Mouse (Mus musculus) neural tube, embryonic 12.5 days (tissue): Measurements from ENCODE around the gene Cox15. TPM values are rescaled to one million over a fixed set of nuclear protein-coding genes. Genes with fewer than 3 reads are reported as not detected.

Source experiments
- ATAC-seq: fragments of 200-750 bp; cut with Nextera tagmentation; 2 replicates; pipeline ENCODE4 v1.8.0; 2017; ENCODE audit warnings: low read depth, mild to moderate bottlenecking, moderate TSS enrichment, moderate library complexity; ENCODE audit not compliant: low FRiP score
- H3K27ac ChIP-seq: fragments of 300-500 bp; sonication (generic); 2 replicates; pipeline ENCODE4 v1.5.1; 2016
- H3K27me3 ChIP-seq: fragments of 300-500 bp; sonication (generic); replicated peaks from 2 replicates; pipeline ENCODE4 v1.6.1; 2016; ENCODE audit warnings: mild to moderate bottlenecking
- H3K36me3 ChIP-seq: fragments of 300-500 bp; sonication (generic); 2 replicates; pipeline ENCODE4 v1.6.1; 2016; ENCODE audit warnings: mild to moderate bottlenecking
- H3K4me1 ChIP-seq: fragments of 300-500 bp; sonication (generic); 2 replicates; pipeline ENCODE4 v1.6.1; 2016
- H3K4me2 ChIP-seq: fragments of 300-500 bp; sonication (generic); replicated peaks from 2 replicates; pipeline ENCODE4 v1.6.1; 2016; ENCODE audit warnings: mild to moderate bottlenecking
- H3K4me3 ChIP-seq: fragments of 300-500 bp; sonication (generic); 2 replicates; pipeline ENCODE4 v1.5.1; 2016
- H3K9ac ChIP-seq: fragments of 300-500 bp; sonication (generic); 2 replicates; pipeline ENCODE4 v1.6.1; 2016; ENCODE audit warnings: mild to moderate bottlenecking
- H3K9me3 ChIP-seq: fragments of 300-500 bp; sonication (generic); 2 replicates; pipeline ENCODE4 v1.6.1; 2016; ENCODE audit warnings: mild to moderate bottlenecking
- WGBS: fragments of 180-500 bp; shearing (Covaris S2); methylation state at CpG from one replicate; pipeline ENCODE4 v1.1.7; 2016; 5-methylcytosine and 5-hydroxymethylcytosine counted together
- polyA plus RNA-seq: library from polyadenylated mRNA; unstranded; fragments of >200 nt; fragmentation: Nextera tagmentation; extraction: Ambion mirVana; gene quantifications from 2 replicates; pipeline ENCODE4 v1.2.1, GENCODE M21; 2016

Cox15 gene
- 13.0 and 14.0 TPM in 2 replicates for polyA plus RNA-seq

DNA sequence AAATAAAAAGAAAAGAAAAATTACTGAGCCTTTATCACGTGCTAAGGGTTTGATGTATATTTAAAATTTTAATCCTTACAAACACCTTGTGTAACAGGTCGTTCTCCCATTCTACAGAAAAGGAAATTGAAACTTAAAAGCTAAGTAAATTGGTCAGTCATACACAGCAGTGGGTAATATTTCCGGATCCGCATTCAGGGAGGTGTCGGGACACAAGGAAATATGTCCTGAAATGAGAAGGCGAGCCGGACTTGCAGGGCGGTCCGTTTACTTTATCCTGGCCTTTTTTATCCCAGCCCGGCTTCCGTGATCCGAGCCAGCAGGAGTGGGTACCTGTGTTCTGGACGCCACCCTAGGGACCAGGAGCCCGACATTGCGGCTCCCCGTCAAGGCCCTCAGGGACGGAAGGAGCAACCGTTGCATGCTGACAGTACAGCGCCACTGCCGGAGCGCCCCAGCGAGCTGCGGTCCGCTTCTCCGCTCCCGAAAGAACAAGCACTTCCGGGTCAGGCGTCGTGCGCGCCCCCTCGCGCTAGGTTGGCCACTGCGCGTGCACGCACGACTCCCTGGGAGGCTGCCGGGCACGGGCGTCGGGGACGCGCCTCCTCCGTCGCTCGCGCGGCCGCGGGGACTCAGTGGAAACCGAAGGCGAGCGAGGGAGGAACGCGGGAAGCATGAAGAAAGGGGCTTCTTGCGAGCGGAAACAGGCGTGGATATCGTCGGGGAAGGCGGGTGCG is at the start of gene Cox15, which contains the start of gene Cutc:
Gene Cox15, minus strand, starts transcription at position 512 of the 737 bp plus-strand sequence.
Gene Cutc, plus strand, starts transcription at position 508 of the 737 bp plus-strand sequence.
- Histone ChIP-seq H3K36me3 (peaks cover 23% of the 10 kb centered on the region), H3K9ac (peak within 1 kb of the TSS; percentile 68), H3K4me2 (peak within 1 kb of the TSS; percentile 64), H3K9me3 (no peaks in the 10 kb centered on the region), H3K27me3 (no peaks in the 10 kb centered on the region), H3K4me3 (peak within 1 kb of the TSS; percentile 63), H3K27ac (peak within 1 kb of the TSS; percentile 75), H3K4me1 (no peaks in the 10 kb centered on the region)
- ATAC-seq: peak; percentile 95
- 1% methylated on average over 61 of the region's 62 CpGs for WGBS

DNA sequence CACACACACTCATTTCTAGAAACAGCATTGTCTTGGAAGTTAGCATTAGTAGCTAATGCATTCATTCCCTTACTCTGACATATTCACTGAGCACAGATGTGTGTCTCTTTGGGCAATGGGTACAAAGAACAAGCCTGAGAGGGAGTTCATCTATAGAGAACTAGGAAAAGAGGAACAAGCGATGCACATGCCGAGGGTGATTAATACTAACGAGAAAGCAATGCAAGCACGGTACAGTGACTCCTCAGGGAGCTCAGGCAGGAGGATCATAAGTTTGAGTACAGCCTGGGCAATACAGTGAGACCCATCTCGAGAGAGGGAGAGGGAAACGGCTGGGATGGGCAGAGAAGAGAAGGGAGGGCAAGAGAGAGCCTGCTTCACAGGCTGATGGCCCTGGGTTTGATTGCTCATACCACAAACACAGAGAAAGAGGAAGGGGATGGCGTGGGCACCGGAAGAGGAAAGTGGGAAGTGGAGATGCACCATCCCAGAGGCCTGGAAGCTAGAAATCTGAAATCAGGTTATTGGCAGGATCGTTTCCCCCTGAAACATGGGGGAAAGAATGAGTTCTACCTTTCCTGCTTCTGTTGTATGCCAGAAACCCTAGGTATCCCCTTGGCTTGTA is 48.7 kb upstream of the Cox15 start:
- Histone ChIP-seq H3K27ac (no peak overlapping the region), H3K9me3 (no peaks in the 10 kb centered on the region), H3K36me3 (no peaks in the 10 kb centered on the region), H3K27me3 (no peaks in the 10 kb centered on the region), H3K4me1 (no peaks in the 10 kb centered on the region), H3K4me3 (no peak overlapping the region), H3K4me2 (no peak overlapping the region), H3K9ac (no peak overlapping the region)
- no peak for ATAC-seq
- 82% methylated on average over 9 of the region's 9 CpGs for WGBS

DNA sequence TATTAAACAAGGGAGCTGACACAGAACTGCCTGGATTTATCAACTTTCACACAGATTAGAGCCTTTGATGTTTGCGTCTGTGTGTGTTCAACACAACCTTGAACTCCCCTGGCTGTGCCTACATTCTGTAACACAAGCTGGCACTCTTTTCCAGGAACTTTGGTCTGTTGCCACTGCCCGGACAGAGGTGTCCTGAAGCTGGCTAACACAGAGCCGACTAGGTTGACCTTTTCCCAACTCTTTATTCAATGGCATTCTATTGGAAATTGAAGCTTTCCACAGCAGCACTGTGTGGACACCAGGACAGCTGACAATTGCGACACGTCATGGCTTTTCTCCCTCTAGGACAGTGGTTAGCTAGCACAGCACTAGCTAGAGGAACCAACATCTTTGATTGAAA is 44.4 kb upstream of the Cox15 start:
- Histone ChIP-seq H3K4me3 (no peak overlapping the region), H3K4me1 (no peaks in the 10 kb centered on the region), H3K27me3 (no peaks in the 10 kb centered on the region), H3K27ac (no peak overlapping the region), H3K9ac (no peak overlapping the region), H3K9me3 (no peaks in the 10 kb centered on the region), H3K4me2 (no peak overlapping the region), H3K36me3 (no peaks in the 10 kb centered on the region)
- no peak for ATAC-seq
- WGBS: 82% methylated on average over 5 of the region's 5 CpGs

DNA sequence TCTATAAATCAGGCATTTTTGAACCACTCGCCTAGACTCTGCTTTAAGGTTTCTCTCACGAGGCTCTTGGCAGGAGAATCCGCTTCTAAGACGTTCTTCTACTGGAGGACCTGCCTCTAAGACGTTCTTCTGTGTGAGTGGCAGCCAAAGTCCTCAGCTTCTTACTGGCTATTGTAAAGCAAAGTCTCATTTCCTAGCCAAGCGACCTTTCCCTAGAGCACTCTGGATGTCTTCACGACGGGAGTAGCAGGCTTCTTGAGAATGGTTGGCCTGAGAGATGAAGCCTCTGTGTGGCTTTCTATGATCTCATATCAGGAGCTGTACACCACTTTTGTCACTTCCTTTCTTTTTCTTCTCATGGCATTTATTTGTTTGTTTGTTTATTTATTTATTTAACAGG is 42.7 kb upstream of the Cox15 start:
- no peaks in the 10 kb centered on the region for H3K4me1 ChIP-seq
- H3K36me3 ChIP-seq: no peaks in the 10 kb centered on the region
- ATAC-seq: no peak
- no peak overlapping the region for H3K9ac ChIP-seq
- no peak overlapping the region for H3K4me3 ChIP-seq
- H3K4me2 ChIP-seq: no peak overlapping the region
- no peak overlapping the region for H3K27ac ChIP-seq
- H3K9me3 ChIP-seq: no peaks in the 10 kb centered on the region
- 84% methylated on average over 8 of the region's 8 CpGs for WGBS
- H3K27me3 ChIP-seq: no peaks in the 10 kb centered on the region

DNA sequence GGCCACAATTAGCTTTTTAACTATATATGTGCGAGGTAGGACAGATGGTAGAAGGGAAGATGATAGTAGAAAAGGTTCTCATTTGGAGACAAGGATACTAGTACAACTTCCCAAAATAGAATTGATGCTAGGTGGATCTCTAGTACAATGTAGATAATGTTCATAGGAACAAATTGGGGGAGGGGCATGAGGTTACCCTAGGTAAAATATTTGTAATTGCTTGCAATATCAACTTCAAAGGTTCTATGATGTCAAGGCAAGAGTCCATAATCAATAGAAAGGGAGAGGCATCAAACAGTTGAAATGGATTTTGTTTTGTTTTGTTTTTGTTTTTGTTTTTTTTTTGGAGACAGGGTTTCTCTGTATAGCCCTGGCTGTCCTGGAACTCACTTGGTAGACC is 41.2 kb upstream of the Cox15 start:
- H3K36me3 ChIP-seq: no peaks in the 10 kb centered on the region
- no peaks in the 10 kb centered on the region for H3K9me3 ChIP-seq
- H3K4me2 ChIP-seq: no peak overlapping the region
- ATAC-seq: no peak
- WGBS: 94% methylated on average over 1 of the region's 1 CpGs
- H3K4me3 ChIP-seq: no peak overlapping the region
- H3K27ac ChIP-seq: no peak overlapping the region
- no peak overlapping the region for H3K9ac ChIP-seq
- no peaks in the 10 kb centered on the region for H3K4me1 ChIP-seq
- no peaks in the 10 kb centered on the region for H3K27me3 ChIP-seq

DNA sequence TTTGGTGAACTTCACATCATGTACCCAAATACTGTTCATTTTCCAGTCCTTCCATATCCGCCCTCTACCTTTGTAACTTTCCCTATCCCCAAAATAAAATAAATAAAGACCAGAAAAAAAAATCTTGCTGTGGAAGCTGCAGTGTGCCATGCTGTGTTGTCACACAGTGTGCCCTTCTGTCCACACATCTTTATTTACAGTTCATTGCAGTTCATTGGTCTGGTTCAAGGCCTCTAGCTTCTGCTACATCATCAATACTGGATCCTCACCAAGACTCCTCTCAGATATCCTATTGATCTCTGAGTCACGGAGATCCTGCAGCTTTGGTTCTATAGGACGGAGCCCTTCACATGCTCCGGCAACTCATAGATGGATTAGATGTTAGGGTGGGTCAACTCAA is 39.7 kb upstream of the Cox15 start:
- H3K27me3 ChIP-seq: no peaks in the 10 kb centered on the region
- no peak overlapping the region for H3K9ac ChIP-seq
- H3K9me3 ChIP-seq: no peaks in the 10 kb centered on the region
- H3K36me3 ChIP-seq: no peaks in the 10 kb centered on the region
- H3K4me3 ChIP-seq: no peak overlapping the region
- no peak for ATAC-seq
- H3K4me1 ChIP-seq: no peaks in the 10 kb centered on the region
- no peak overlapping the region for H3K27ac ChIP-seq
- no peak overlapping the region for H3K4me2 ChIP-seq
- 92% methylated on average over 4 of the region's 4 CpGs for WGBS

DNA sequence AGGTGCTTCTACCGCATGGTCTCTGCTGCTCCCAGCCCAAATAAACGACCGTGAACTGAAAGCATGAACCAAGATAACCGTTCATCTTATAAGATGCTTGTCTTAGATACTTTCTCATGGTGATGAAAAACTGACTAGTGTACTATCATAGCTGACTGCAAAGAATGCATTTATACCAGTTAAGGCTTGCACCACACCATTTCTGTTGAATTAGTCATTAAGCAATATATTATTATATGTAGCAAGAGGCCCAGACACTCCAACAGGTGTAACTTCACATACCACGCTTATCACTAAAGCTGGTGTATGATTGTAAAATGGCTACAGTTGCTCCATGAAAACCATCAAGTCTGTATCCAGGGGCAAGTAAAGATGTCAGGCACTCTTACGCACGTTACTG is 37.0 kb upstream of the Cox15 start:
- no peak for ATAC-seq
- no peak overlapping the region for H3K4me2 ChIP-seq
- no peaks in the 10 kb centered on the region for H3K9me3 ChIP-seq
- no peak overlapping the region for H3K4me3 ChIP-seq
- H3K4me1 ChIP-seq: no peaks in the 10 kb centered on the region
- 90% methylated on average over 7 of the region's 7 CpGs for WGBS
- no peaks in the 10 kb centered on the region for H3K36me3 ChIP-seq
- H3K27ac ChIP-seq: no peak overlapping the region
- no peaks in the 10 kb centered on the region for H3K27me3 ChIP-seq
- no peak overlapping the region for H3K9ac ChIP-seq

DNA sequence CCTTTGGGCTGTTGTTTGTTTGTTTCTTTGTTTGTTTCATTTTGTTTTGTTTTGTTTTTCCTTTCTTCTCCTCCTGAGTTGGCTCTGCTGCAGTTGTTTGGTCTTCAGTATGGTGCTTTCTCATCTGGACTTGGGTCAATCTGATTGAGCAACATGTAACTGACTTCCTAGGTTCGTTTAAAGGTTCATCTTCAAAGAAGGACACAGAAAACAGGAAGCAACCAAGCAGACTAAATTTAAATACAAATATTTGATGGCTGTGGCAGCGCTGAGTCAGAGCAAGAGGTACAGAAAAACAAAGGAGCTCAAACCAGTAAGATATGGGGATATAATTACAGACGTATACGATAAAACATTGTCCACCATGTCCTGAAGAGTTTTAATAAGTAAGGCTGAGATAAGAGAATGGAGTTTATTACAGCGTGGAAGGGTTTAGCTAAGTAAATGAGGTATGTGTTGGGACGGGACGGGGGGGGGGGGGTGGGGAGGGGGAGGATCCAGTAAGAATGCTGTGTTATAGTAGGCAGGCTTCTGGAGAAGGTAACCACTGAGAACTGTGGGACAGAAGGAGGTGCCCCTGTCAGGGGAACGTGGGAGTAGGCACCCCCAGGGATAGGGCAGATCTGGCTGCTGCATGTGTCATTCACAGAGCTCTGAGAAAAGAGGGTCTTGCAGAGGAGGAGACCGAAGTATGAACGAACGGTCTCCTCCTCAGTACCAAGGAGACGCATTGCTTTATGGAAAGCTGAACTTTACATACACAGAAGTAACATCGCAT is 33.6 kb upstream of the Cox15 start:
- WGBS: 86% methylated on average over 13 of the region's 13 CpGs

DNA sequence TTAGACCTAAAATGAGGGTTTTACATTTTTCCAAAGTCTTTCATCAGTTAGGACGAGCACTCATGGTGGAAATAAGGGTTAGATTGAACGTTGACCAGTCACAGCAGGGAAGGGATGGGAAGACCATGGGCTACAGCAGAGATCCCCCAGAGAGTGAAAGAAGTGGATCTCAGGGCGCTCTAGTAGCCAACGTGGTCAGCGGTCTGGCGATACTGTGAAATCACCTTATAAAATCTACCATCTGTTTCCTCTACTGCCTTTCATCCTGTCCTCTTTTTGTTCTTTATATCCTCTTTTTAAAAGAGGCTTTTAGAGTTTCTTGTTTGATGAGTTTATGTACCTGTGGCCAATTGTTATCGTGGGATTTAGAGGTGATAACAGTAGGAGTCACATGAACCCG is 32.0 kb upstream of the Cox15 start:
- no peak overlapping the region for H3K4me3 ChIP-seq
- 82% methylated on average over 8 of the region's 8 CpGs for WGBS
- H3K27me3 ChIP-seq: no peaks in the 10 kb centered on the region
- no peaks in the 10 kb centered on the region for H3K36me3 ChIP-seq
- no peak overlapping the region for H3K9ac ChIP-seq
- H3K4me2 ChIP-seq: no peak overlapping the region
- no peaks in the 10 kb centered on the region for H3K9me3 ChIP-seq
- H3K27ac ChIP-seq: no peak overlapping the region
- H3K4me1 ChIP-seq: no peaks in the 10 kb centered on the region
- ATAC-seq: no peak

More for the DNA sequence above, 33.6 kb upstream of the Cox15 start:
- no peaks in the 10 kb centered on the region for H3K9me3 ChIP-seq
- H3K9ac ChIP-seq: no peak overlapping the region
- no peaks in the 10 kb centered on the region for H3K36me3 ChIP-seq
- H3K4me2 ChIP-seq: no peak overlapping the region
- no peak overlapping the region for H3K4me3 ChIP-seq
- H3K27ac ChIP-seq: no peak overlapping the region
- no peak for ATAC-seq
- no peaks in the 10 kb centered on the region for H3K27me3 ChIP-seq
- H3K4me1 ChIP-seq: no peaks in the 10 kb centered on the region

DNA sequence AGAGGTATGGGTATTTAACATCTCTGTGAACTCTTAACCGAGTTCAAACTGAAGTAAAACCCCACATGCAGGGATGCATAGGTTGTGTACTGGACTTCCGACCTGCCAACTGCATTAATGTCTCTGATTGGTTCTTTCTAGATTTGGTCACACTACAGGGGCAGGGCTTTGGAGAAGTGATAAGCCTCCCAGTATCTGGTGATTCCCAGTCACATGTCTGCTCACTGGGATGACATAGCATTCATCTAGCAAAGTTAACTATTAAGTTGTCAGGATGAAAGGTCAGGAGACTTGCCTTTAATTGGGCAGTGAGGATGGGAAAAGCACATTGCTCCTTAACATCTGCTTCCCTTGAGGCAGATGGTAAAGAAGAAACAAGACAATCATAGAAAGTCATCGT is 29.2 kb upstream of the Cox15 start, which contains the start of gene Abcc2:
Gene Abcc2, plus strand, starts transcription at position 213 of the 400 bp plus-strand sequence.
- Histone ChIP-seq H3K4me3 (no peak within 1 kb of the TSS), H3K36me3 (no peaks in the 10 kb centered on the region), H3K9ac (no peak within 1 kb of the TSS), H3K4me2 (no peak within 1 kb of the TSS), H3K4me1 (no peaks in the 10 kb centered on the region), H3K27ac (no peak within 1 kb of the TSS), H3K27me3 (no peaks in the 10 kb centered on the region), H3K9me3 (no peaks in the 10 kb centered on the region)
- WGBS: 83% methylated on average over 3 of the region's 3 CpGs
- no peak for ATAC-seq

DNA sequence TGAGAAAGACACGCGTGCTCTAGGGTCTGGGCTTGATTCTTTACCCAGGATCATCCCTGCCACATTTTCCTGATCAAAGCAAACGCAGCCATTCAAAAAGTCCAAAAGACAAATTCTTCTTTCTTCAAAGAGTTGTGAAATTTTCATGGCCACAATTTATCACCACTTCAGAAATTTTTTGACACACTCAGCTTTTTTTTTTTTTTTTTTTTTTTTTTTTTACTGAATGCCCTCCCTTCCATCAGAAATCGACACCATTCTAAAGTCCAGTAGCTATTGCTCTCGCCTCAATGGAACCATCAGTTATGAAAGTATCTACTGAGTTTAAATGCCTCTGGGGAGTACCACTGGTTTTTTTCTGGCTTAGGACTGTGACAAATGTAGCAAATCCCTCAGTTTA is 27.6 kb upstream of the Cox15 start:
- WGBS: 93% methylated on average over 5 of the region's 5 CpGs
- H3K27ac ChIP-seq: no peak overlapping the region
- H3K4me1 ChIP-seq: no peaks in the 10 kb centered on the region

DNA sequence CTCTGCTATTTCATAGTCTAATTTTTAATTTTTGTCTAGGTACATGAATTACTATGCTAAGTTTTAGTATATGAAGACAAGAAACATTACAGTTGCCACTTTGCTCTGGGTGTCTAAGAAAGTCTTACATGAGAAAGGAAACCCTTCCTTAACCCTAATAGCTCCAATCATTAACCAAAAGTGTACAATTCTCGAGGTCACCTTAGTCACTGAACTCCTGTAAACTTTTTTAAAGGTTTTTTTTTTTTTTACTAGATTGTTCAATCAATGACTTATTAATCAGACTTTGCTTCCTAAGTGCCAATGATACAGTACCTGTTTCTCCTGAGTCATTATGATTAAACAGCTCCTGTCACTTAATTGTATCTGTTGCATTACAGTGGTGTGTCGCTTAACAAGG is 24.5 kb upstream of the Cox15 start:
- no peak for ATAC-seq
- WGBS: 77% methylated on average over 2 of the region's 2 CpGs
- no peaks in the 10 kb centered on the region for H3K27me3 ChIP-seq

More for the DNA sequence above, 27.6 kb upstream of the Cox15 start:
- no peaks in the 10 kb centered on the region for H3K27me3 ChIP-seq
- H3K4me3 ChIP-seq: no peak overlapping the region
- no peaks in the 10 kb centered on the region for H3K36me3 ChIP-seq
- H3K9me3 ChIP-seq: no peaks in the 10 kb centered on the region
- no peak overlapping the region for H3K4me2 ChIP-seq
- H3K9ac ChIP-seq: no peak overlapping the region
- ATAC-seq: no peak

More for the DNA sequence above, 24.5 kb upstream of the Cox15 start:
- no peak overlapping the region for H3K4me3 ChIP-seq
- no peaks in the 10 kb centered on the region for H3K4me1 ChIP-seq
- no peak overlapping the region for H3K9ac ChIP-seq
- no peaks in the 10 kb centered on the region for H3K9me3 ChIP-seq
- no peak overlapping the region for H3K4me2 ChIP-seq
- H3K36me3 ChIP-seq: no peaks in the 10 kb centered on the region
- no peak overlapping the region for H3K27ac ChIP-seq
